Mouse (Mus musculus) heart, postnatal 0 days (tissue): ENCODE measurements around the gene Parg. TPM values are rescaled to one million over a fixed set of nuclear protein-coding genes. Genes with fewer than 3 reads are reported as not detected.

Source experiments
- ATAC-seq: fragments of 200-750 bp; cut with Nextera tagmentation; 2 replicates; pipeline ENCODE4 v1.8.0; 2017; ENCODE audit warnings: low read depth, moderate number of reproducible peaks, moderate library complexity; ENCODE audit not compliant: insufficient read depth
- DNase-seq: peaks from one replicate; pipeline ENCODE4 v3.0.0-alpha.2; 2016; ENCODE audit warnings: low spot score
- H3K27ac ChIP-seq: fragments of 300-500 bp; sonication (generic); 2 replicates; pipeline ENCODE4 v1.5.1; 2014; ENCODE audit warnings: low read depth, mild to moderate bottlenecking
- H3K27me3 ChIP-seq: fragments of 300-500 bp; sonication (generic); 2 replicates; pipeline ENCODE4 v1.6.1; 2014; ENCODE audit warnings: low read length, mixed read lengths; ENCODE audit not compliant: control insufficient read depth, insufficient read depth
- H3K36me3 ChIP-seq: fragments of 300-500 bp; sonication (generic); replicated peaks from 2 replicates; pipeline ENCODE4 v1.6.1; 2014; ENCODE audit warnings: low read length, mixed read lengths; ENCODE audit not compliant: control insufficient read depth, insufficient read depth
- H3K4me1 ChIP-seq: fragments of 300-500 bp; sonication (generic); 2 replicates; pipeline ENCODE4 v1.6.1; 2014; ENCODE audit warnings: antibody characterized with exemption; ENCODE audit not compliant: control insufficient read depth, insufficient read depth
- H3K4me2 ChIP-seq: fragments of 300-500 bp; sonication (generic); 2 replicates; pipeline ENCODE4 v1.6.1; 2014; ENCODE audit warnings: low read depth, mild to moderate bottlenecking, low read length, moderate library complexity
- H3K4me3 ChIP-seq: fragments of 300-500 bp; sonication (generic); 2 replicates; pipeline ENCODE4 v1.5.1; 2014; ENCODE audit warnings: low read depth, low read length
- H3K9ac ChIP-seq: fragments of 300-500 bp; sonication (generic); replicated peaks from 2 replicates; pipeline ENCODE4 v1.6.1; 2014; ENCODE audit warnings: low read depth, low read length, mixed read lengths
- H3K9me3 ChIP-seq: fragments of 300-500 bp; sonication (generic); replicated peaks from 2 replicates; pipeline ENCODE4 v1.6.1; 2016; ENCODE audit warnings: low read length; ENCODE audit not compliant: control insufficient read depth
- CTCF ChIP-seq: IDR thresholded peaks from 2 replicates; pipeline ENCODE4 v1.5.1; 2016; ENCODE audit warnings: antibody characterized with exemption, control low read depth, low read depth
- EP300 ChIP-seq: IDR thresholded peaks from 2 replicates; pipeline ENCODE4 v1.6.1; 2016; ENCODE audit warnings: antibody characterized with exemption, low read depth
- whole genome bisulfite sequencing: fragments of 180-500 bp; shearing (Covaris S2); extraction: QIAGEN DNeasy Blood & Tissue Kit; methylation state at CpG from one replicate; pipeline ENCODE4 v1.1.7; 2014; 5-methylcytosine and 5-hydroxymethylcytosine counted together
- polyA plus RNA-seq: library from polyadenylated mRNA; unstranded; fragments of >200 nt; fragmentation: Nextera tagmentation; extraction: Ambion mirVana; gene quantifications from 2 replicates; pipeline ENCODE4 v1.2.1, GENCODE M21; 2015
- total RNA-seq: library from RNA; depleted of rRNA; stranded (reverse); fragments of >200 nt; gene quantifications from 2 replicates; pipeline ENCODE4 v1.2.3, GENCODE M21; 2014; ENCODE audit warnings: low replicate concordance

The Parg gene
- total and polyA plus RNA-seq, 2 experiments from 2014 or later: 16.5 to 21.4 TPM

- WGBS: 84% methylated on average over 9 of the region's 9 CpGs
- no peaks in the 10 kb centered on the region for H3K27me3 ChIP-seq
- H3K27ac ChIP-seq: no peak overlapping the region
- H3K4me2 ChIP-seq: no peak overlapping the region
- H3K9me3 ChIP-seq: no peaks in the 10 kb centered on the region
- no peak for DNase-seq
- H3K4me1 ChIP-seq: no peaks in the 10 kb centered on the region
- no peaks in the 10 kb centered on the region for H3K36me3 ChIP-seq
- H3K9ac ChIP-seq: no peak overlapping the region
- no peak for ATAC-seq
- H3K4me3 ChIP-seq: no peak overlapping the region
- no peak for TF ChIP-seq CTCF
- TF ChIP-seq EP300: no peak
Observed at GRCm38 (mm10) chr14:32327366-32327765, 125.6 kb downstream of the Parg start.

- no peak for DNase-seq
- Histone ChIP-seq H3K4me3 (no peak overlapping the region), H3K27ac (no peak overlapping the region), H3K36me3 (no peaks in the 10 kb centered on the region), H3K9ac (no peak overlapping the region), H3K9me3 (no peaks in the 10 kb centered on the region), H3K27me3 (no peaks in the 10 kb centered on the region), H3K4me2 (no peak overlapping the region), H3K4me1 (no peaks in the 10 kb centered on the region)
- TF ChIP-seq CTCF (no peak), EP300 (no peak)
- ATAC-seq: no peak
- 83% methylated on average over 20 of the region's 20 CpGs for WGBS
Observed at GRCm38 (mm10) chr14:32332515-32333445, 131.0 kb downstream of the Parg start.

GRCm38 (mm10) chr14:32336021-32336420 is 134.3 kb downstream of the Parg start:
- TF ChIP-seq CTCF (no peak), EP300 (no peak)
- no peak overlapping the region for H3K4me2 ChIP-seq
- no peak overlapping the region for H3K27ac ChIP-seq
- DNase-seq (no peak), ATAC-seq (no peak)
- 69% methylated on average over 6 of the region's 6 CpGs for WGBS
- no peaks in the 10 kb centered on the region for H3K4me1 ChIP-seq
- no peaks in the 10 kb centered on the region for H3K36me3 ChIP-seq
- H3K9me3 ChIP-seq: no peaks in the 10 kb centered on the region
- H3K9ac ChIP-seq: no peak overlapping the region
- H3K27me3 ChIP-seq: no peaks in the 10 kb centered on the region
- H3K4me3 ChIP-seq: no peak overlapping the region

- ATAC-seq (no peak), DNase-seq (no peak)
- 69% methylated on average over 11 of the region's 11 CpGs for WGBS
- TF ChIP-seq CTCF (no peak), EP300 (no peak)
- Histone ChIP-seq H3K9ac (no peak overlapping the region), H3K27ac (no peak overlapping the region), H3K4me1 (no peaks in the 10 kb centered on the region), H3K36me3 (no peaks in the 10 kb centered on the region), H3K4me3 (no peak overlapping the region), H3K27me3 (no peaks in the 10 kb centered on the region), H3K9me3 (no peaks in the 10 kb centered on the region), H3K4me2 (no peak overlapping the region)
Observed at GRCm38 (mm10) chr14:32336547-32336946, 134.8 kb downstream of the Parg start.

GRCm38 (mm10) chr14:32341823-32342222 is 140.1 kb downstream of the Parg start:
- no peaks in the 10 kb centered on the region for H3K27me3 ChIP-seq
- TF ChIP-seq CTCF (no peak), EP300 (no peak)
- no peak overlapping the region for H3K4me3 ChIP-seq
- DNase-seq (no peak), ATAC-seq (no peak)
- no peak overlapping the region for H3K27ac ChIP-seq
- no peaks in the 10 kb centered on the region for H3K4me1 ChIP-seq
- H3K9ac ChIP-seq: no peak overlapping the region
- no peaks in the 10 kb centered on the region for H3K36me3 ChIP-seq
- 95% methylated on average over 7 of the region's 7 CpGs for WGBS
- H3K9me3 ChIP-seq: no peaks in the 10 kb centered on the region
- no peak overlapping the region for H3K4me2 ChIP-seq
